Mouse (Mus musculus) myocyte (in vitro differentiated cells): Measurements from ENCODE around the gene Traf3.
A peak's percentile ranks its signal among the peaks of the same experiment; 100 is the strongest.

ENCODE experiments used
- CEBPB ChIP-seq: IDR thresholded peaks from 2 replicates; pipeline ENCODE4 v1.6.1; 2011; ENCODE audit warnings: mild to moderate bottlenecking, moderate library complexity; ENCODE audit not compliant: poor library complexity, insufficient read depth, severe bottlenecking
- E2F4 ChIP-seq: IDR thresholded peaks from one replicate; pipeline ENCODE4 v1.6.1; 2011; ENCODE audit warnings: mild to moderate bottlenecking, control low read depth, moderate library complexity; ENCODE audit not compliant: insufficient read depth
- MAX ChIP-seq: IDR thresholded peaks from one replicate; pipeline ENCODE4 v1.6.1; 2011; ENCODE audit warnings: low read depth, mild to moderate bottlenecking, control low read depth
- MYOD1 ChIP-seq, 3 experiments: IDR thresholded peaks; one replicate each; pipeline ENCODE4 v1.6.1; 2011; ENCODE audit warnings: control low read depth in 2 of 3, low read depth in 2 of 3, mild to moderate bottlenecking in 2 of 3, moderate library complexity in 1 of 3; ENCODE audit not compliant: insufficient read length in 2 of 3, control insufficient read depth in 1 of 3
- MYOG ChIP-seq, 3 experiments: IDR thresholded peaks; one replicate each; pipeline ENCODE4 v1.6.1; 2011; ENCODE audit warnings: control low read depth in 2 of 3, low read depth in 2 of 3, mild to moderate bottlenecking in 2 of 3; ENCODE audit not compliant: insufficient read length in 2 of 3, control insufficient read depth in 1 of 3, insufficient read depth in 1 of 3
- POLR2A ChIP-seq: IDR thresholded peaks from one replicate; pipeline ENCODE4 v1.6.1; 2011; ENCODE audit warnings: low read depth, mild to moderate bottlenecking, control low read depth, moderate library complexity; ENCODE audit not compliant: insufficient read length
- POLR2AphosphoS2 ChIP-seq: IDR thresholded peaks from one replicate; pipeline ENCODE4 v1.6.1; 2011; ENCODE audit warnings: low read depth, control low read depth; ENCODE audit not compliant: insufficient read length
- SRF ChIP-seq: IDR thresholded peaks from one replicate; pipeline ENCODE4 v1.6.1; 2011; ENCODE audit warnings: low read depth; ENCODE audit not compliant: control insufficient read depth, insufficient read length
- TCF12 ChIP-seq: IDR thresholded peaks from one replicate; pipeline ENCODE4 v1.6.1; 2011; ENCODE audit warnings: mild to moderate bottlenecking, control low read depth; ENCODE audit not compliant: poor library complexity, insufficient read depth, severe bottlenecking
- USF1 ChIP-seq: IDR thresholded peaks from one replicate; pipeline ENCODE4 v1.6.1; 2011; ENCODE audit warnings: low read depth, mild to moderate bottlenecking, control low read depth, moderate library complexity

DNA sequence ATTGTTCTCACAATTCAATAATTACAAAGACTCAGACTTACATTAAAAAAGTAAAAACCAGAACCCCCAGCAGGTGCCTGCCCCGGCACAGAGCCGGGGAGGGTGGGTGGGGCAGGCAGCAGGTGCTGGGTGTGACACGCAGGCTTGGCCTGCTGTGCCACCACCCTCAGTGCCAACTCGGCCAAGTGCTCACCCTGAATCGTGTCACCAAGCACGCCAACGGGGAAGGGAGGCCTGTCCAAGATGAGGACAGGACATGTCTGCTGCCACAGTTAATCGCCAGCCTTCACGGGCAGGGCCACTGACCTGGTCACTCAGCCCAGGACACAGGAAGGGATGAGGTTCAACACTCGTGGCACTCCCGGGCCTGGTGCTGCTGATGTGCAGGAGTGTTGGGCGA lies 126.9 kb downstream of the Traf3 start:
- TF ChIP-seq POLR2A, result no peak
- TF ChIP-seq MAX, result no peak
- TF ChIP-seq USF1, result no peak
- TF ChIP-seq E2F4, result no peak
- TF ChIP-seq MYOG (IDR thresholded peaks at IDR 0.05; ENCODE audit: control insufficient read depth in 1 of 3, insufficient read depth in 1 of 3, insufficient read length in 2 of 3, low read depth in 2 of 3), result peak in 1 of 3 experiments; percentile 64
- no peak for TF ChIP-seq SRF
- TF ChIP-seq POLR2AphosphoS2, result no peak
- TF ChIP-seq MYOD1 (IDR thresholded peaks at IDR 0.05; ENCODE audit: control insufficient read depth in 1 of 3, insufficient read length in 2 of 3, low read depth in 2 of 3), result peak in 1 of 3 experiments; percentile 62
- TF ChIP-seq CEBPB, result no peak
- no peak for TF ChIP-seq TCF12
